Mouse (Mus musculus) forebrain, embryonic 15.5 days (tissue): ENCODE results near the gene Doc2a. TPM values are rescaled to one million over a fixed set of nuclear protein-coding genes. Genes with fewer than 3 reads are reported as not detected.

Source experiments
- ATAC-seq: fragments of 200-750 bp; cut with Nextera tagmentation; replicated peaks from 2 replicates; pipeline ENCODE4 v1.8.0; 2017; ENCODE audit warnings: mild to moderate bottlenecking, moderate TSS enrichment, moderate library complexity
- H3K27ac ChIP-seq: fragments of 300-500 bp; sonication (generic); replicated peaks from 2 replicates; pipeline ENCODE4 v1.5.1; 2015; ENCODE audit warnings: mild to moderate bottlenecking, inconsistent platforms
- H3K27me3 ChIP-seq: fragments of 300-500 bp; sonication (generic); 2 replicates; pipeline ENCODE4 v1.6.1; 2015; ENCODE audit warnings: inconsistent platforms
- H3K36me3 ChIP-seq: fragments of 300-500 bp; sonication (generic); 2 replicates; pipeline ENCODE4 v1.6.1; 2015; ENCODE audit warnings: mild to moderate bottlenecking, inconsistent platforms
- H3K4me1 ChIP-seq: fragments of 300-500 bp; sonication (generic); 2 replicates; pipeline ENCODE4 v1.6.1; 2015; ENCODE audit warnings: inconsistent platforms
- H3K4me2 ChIP-seq: fragments of 300-500 bp; sonication (generic); replicated peaks from 2 replicates; pipeline ENCODE4 v1.6.1; 2015; ENCODE audit warnings: mild to moderate bottlenecking, inconsistent platforms
- H3K4me3 ChIP-seq: fragments of 300-500 bp; sonication (generic); 2 replicates; pipeline ENCODE4 v1.5.1; 2015; ENCODE audit warnings: mild to moderate bottlenecking, inconsistent platforms
- H3K9ac ChIP-seq: fragments of 300-500 bp; sonication (generic); replicated peaks from 2 replicates; pipeline ENCODE4 v1.6.1; 2015; ENCODE audit warnings: mild to moderate bottlenecking, inconsistent platforms
- H3K9me3 ChIP-seq: fragments of 300-500 bp; sonication (generic); 2 replicates; pipeline ENCODE4 v1.6.1; 2016; ENCODE audit warnings: inconsistent platforms
- WGBS: fragments of 180-500 bp; shearing (Covaris S2); methylation state at CpG from one replicate; pipeline ENCODE4 v1.1.7; 2015; ENCODE audit warnings: mixed read lengths; 5-methylcytosine and 5-hydroxymethylcytosine counted together
- polyA plus RNA-seq: library from polyadenylated mRNA; unstranded; fragments of >200 nt; fragmentation: Nextera tagmentation; extraction: Ambion mirVana; gene quantifications from 2 replicates; pipeline ENCODE4 v1.2.1, GENCODE M21; 2015

The Doc2a gene
- polyA plus RNA-seq, 1 experiment from 2014 or later: 9.1 TPM

GRCm38 (mm10) chr7:126825952-126826351 lies 21.3 kb upstream of the Doc2a start:
- Histone ChIP-seq H3K27me3 (no peaks in the 10 kb centered on the region), H3K36me3 (no peaks in the 10 kb centered on the region; the same call in 1 of the 2 replicates), H3K27ac (no peak overlapping the region), H3K9ac (no peak overlapping the region), H3K9me3 (no peaks in the 10 kb centered on the region), H3K4me2 (no peak overlapping the region), H3K4me3 (no peak overlapping the region), H3K4me1 (peaks cover 35% of the 10 kb centered on the region)
- WGBS: 81% methylated on average over 5 of the region's 5 CpGs
- ATAC-seq: no peak

DNA sequence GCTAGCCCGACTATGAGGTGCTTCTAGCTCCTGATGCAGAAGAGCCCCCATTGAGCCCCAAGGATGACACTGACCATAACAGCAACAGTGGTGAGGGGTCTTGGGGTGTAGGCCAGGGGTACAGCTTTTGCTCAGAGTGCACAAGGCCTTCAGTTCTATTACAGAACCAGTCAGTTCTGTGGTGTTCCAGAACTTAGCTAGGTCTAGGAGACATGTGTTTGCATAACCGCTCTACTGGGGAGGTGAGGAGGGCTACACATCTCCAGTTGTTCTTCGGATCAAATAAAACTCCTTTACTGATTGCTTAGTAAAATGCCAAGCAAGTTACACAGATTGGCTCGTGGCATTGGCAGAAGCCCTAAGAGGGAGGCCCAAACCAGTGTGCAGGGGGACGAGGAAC lies 15.7 kb upstream of the Doc2a start, which contains the start of gene 4930451I11Rik:
4930451I11Rik (minus strand) TSS at position 101 of the 400 bp plus-strand sequence.
- no peaks in the 10 kb centered on the region; the same call in 1 of the 2 replicates for H3K36me3 ChIP-seq
- ATAC-seq: no peak
- peaks cover 9% of the 10 kb centered on the region for H3K4me1 ChIP-seq
- H3K4me2 ChIP-seq: peak within 1 kb of the TSS; percentile 57
- no peaks in the 10 kb centered on the region for H3K27me3 ChIP-seq
- 60% methylated on average over 5 of the region's 5 CpGs for WGBS
- no peak within 1 kb of the TSS for H3K27ac ChIP-seq
- peak within 1 kb of the TSS; percentile 38 for H3K4me3 ChIP-seq
- H3K9me3 ChIP-seq: no peaks in the 10 kb centered on the region
- no peak within 1 kb of the TSS for H3K9ac ChIP-seq

- Histone ChIP-seq H3K4me3 (peak overlapping the region; percentile 38), H3K4me1 (peaks cover 9% of the 10 kb centered on the region), H3K9me3 (no peaks in the 10 kb centered on the region), H3K9ac (no peak overlapping the region), H3K27me3 (no peaks in the 10 kb centered on the region), H3K27ac (no peak overlapping the region), H3K36me3 (no peaks in the 10 kb centered on the region; the same call in 1 of the 2 replicates), H3K4me2 (peak overlapping the region; percentile 57)
- WGBS: under 1% methylated on average over 21 of the region's 21 CpGs
- ATAC-seq: peak; percentile 88
Observed at GRCm38 (mm10) chr7:126832036-126832598, 15.1 kb upstream of the Doc2a start.

DNA sequence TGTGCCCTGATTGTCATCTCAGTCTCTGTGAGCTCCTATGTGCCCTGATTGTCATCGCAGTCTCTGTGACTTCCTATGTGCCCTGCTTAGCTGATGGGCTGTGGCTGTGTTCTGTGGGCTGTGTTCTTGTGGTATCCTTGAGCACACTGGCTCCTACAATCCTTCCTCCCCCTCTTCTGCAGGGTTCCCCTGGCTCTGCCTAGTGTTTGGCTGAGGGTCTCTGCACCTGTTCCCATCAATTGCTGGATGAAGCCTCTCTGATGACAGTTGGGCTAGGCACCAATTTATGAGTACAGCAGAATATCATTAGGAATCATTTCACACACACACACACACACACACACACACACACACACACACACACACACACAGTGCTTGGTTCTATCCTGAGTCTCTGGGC lies 13.9 kb upstream of the Doc2a start:
- Histone ChIP-seq H3K27ac (no peak overlapping the region), H3K27me3 (no peaks in the 10 kb centered on the region), H3K36me3 (no peaks in the 10 kb centered on the region; the same call in 1 of the 2 replicates), H3K9ac (no peak overlapping the region), H3K4me2 (no peak overlapping the region), H3K4me3 (no peak overlapping the region), H3K4me1 (peaks cover 9% of the 10 kb centered on the region), H3K9me3 (no peaks in the 10 kb centered on the region)
- ATAC-seq: no peak
- 100% methylated on average over 1 of the region's 1 CpGs for WGBS

- Histone ChIP-seq H3K27ac (no peak overlapping the region), H3K9me3 (no peaks in the 10 kb centered on the region), H3K36me3 (no peaks in the 10 kb centered on the region), H3K27me3 (no peaks in the 10 kb centered on the region; the same call in 1 of the 2 replicates), H3K4me3 (no peak overlapping the region), H3K4me2 (no peak overlapping the region), H3K9ac (no peak overlapping the region), H3K4me1 (peaks cover 11% of the 10 kb centered on the region)
- no peak for ATAC-seq
- 83% methylated on average over 9 of the region's 9 CpGs for WGBS
Observed at GRCm38 (mm10) chr7:126843276-126843675, 3.9 kb upstream of the Doc2a start.

GRCm38 (mm10) chr7:126845516-126845915 lies 1.7 kb upstream of the Doc2a start:
- 14% methylated on average over 2 of the region's 2 CpGs for WGBS
- Histone ChIP-seq H3K36me3 (no peaks in the 10 kb centered on the region), H3K27me3 (peaks cover 4% of the 10 kb centered on the region; the same call in 1 of the 2 replicates), H3K4me3 (no peak overlapping the region), H3K9me3 (no peaks in the 10 kb centered on the region), H3K9ac (no peak overlapping the region), H3K27ac (no peak overlapping the region), H3K4me2 (no peak overlapping the region), H3K4me1 (peaks cover 23% of the 10 kb centered on the region)
- ATAC-seq: no peak

GRCm38 (mm10) chr7:126847421-126848398 lies 494 bp downstream of the Doc2a start:
- Histone ChIP-seq H3K27ac (no peak overlapping the region), H3K36me3 (peaks cover 12% of the 10 kb centered on the region), H3K4me2 (peak overlapping the region; percentile 99), H3K9ac (peak overlapping the region; percentile 64), H3K4me3 (peak overlapping the region; percentile 56), H3K27me3 (peaks cover 4% of the 10 kb centered on the region; the same call in 1 of the 2 replicates), H3K9me3 (no peaks in the 10 kb centered on the region), H3K4me1 (peaks cover 23% of the 10 kb centered on the region)
- ATAC-seq: peak; percentile 51
- under 1% methylated on average over 46 of the region's 74 CpGs for WGBS

GRCm38 (mm10) chr7:126848794-126849193 lies 1.6 kb downstream of the Doc2a start:
- peak overlapping the region; percentile 56 for H3K4me3 ChIP-seq
- ATAC-seq: peak; percentile 30; the same call in 1 of the 2 replicates
- H3K9ac ChIP-seq: peak overlapping the region; percentile 64
- H3K4me2 ChIP-seq: peak overlapping the region; percentile 99
- peaks cover 22% of the 10 kb centered on the region for H3K36me3 ChIP-seq
- peaks cover 23% of the 10 kb centered on the region for H3K4me1 ChIP-seq
- WGBS: 19% methylated on average over 10 of the region's 10 CpGs
- H3K27ac ChIP-seq: no peak overlapping the region; the same call in 1 of the 2 replicates
- peaks cover 4% of the 10 kb centered on the region; the same call in 1 of the 2 replicates for H3K27me3 ChIP-seq
- H3K9me3 ChIP-seq: no peaks in the 10 kb centered on the region

DNA sequence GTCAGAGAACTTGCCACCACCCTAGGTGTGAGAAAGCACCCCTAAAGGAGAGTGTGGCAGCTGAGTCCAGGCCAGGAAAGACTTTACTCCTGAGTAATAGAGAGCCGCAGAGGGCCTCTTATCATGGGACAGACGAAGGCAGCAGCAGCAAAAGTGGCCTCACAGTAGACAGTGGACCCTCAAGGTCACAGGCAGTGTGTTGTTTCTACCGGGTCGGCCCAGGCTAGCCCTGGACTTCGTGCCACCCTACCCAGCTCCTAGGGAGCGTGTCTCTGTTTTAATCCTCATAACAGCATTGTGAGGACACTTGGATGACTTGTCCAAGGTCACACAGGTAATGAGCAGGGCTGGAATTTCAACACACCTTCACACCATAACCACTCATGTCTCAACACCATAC lies 2.9 kb downstream of the Doc2a start:
- H3K27ac ChIP-seq: no peak overlapping the region
- 89% methylated on average over 6 of the region's 6 CpGs for WGBS

DNA sequence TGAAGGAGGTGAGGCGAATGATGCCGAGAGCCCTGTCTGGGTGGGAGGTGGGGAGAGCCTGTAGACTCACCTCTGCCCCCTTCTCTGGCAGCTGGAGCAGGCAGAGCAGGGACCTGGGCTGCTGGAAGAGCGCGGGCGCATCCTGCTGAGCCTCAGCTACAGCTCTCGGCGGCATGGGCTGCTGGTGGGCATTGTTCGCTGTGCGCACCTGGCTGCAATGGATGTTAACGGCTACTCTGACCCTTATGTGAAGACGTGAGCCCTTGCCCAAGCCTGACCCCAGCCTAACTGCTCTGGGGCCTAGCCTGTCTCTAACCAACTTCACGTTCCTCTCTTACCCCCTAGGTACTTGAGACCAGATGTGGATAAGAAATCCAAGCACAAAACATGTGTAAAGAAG lies 4.0 kb downstream of the Doc2a start:
- Histone ChIP-seq H3K36me3 (peaks cover 34% of the 10 kb centered on the region), H3K9ac (no peak overlapping the region)
- no peak for ATAC-seq

More for the DNA sequence above, 2.9 kb downstream of the Doc2a start:
- H3K9ac ChIP-seq: no peak overlapping the region
- H3K4me1 ChIP-seq: peaks cover 23% of the 10 kb centered on the region
- no peak overlapping the region for H3K4me3 ChIP-seq
- no peak for ATAC-seq
- H3K4me2 ChIP-seq: no peak overlapping the region
- peaks cover 4% of the 10 kb centered on the region; the same call in 1 of the 2 replicates for H3K27me3 ChIP-seq
- H3K9me3 ChIP-seq: no peaks in the 10 kb centered on the region
- peaks cover 31% of the 10 kb centered on the region for H3K36me3 ChIP-seq

GRCm38 (mm10) chr7:126853454-126853853 lies 6.2 kb downstream of the Doc2a start:
- Histone ChIP-seq H3K4me3 (no peak overlapping the region), H3K4me2 (no peak overlapping the region), H3K4me1 (peaks cover 10% of the 10 kb centered on the region), H3K27me3 (peaks cover 4% of the 10 kb centered on the region; the same call in 1 of the 2 replicates), H3K36me3 (peaks cover 52% of the 10 kb centered on the region), H3K9ac (no peak overlapping the region), H3K9me3 (no peaks in the 10 kb centered on the region), H3K27ac (no peak overlapping the region)
- ATAC-seq: no peak
- WGBS: 82% methylated on average over 5 of the region's 5 CpGs

More for the DNA sequence above, 4.0 kb downstream of the Doc2a start:
- Histone ChIP-seq H3K27me3 (peaks cover 4% of the 10 kb centered on the region; the same call in 1 of the 2 replicates), H3K4me1 (peaks cover 23% of the 10 kb centered on the region), H3K4me2 (no peak overlapping the region), H3K4me3 (no peak overlapping the region), H3K9me3 (no peaks in the 10 kb centered on the region), H3K27ac (no peak overlapping the region)
- WGBS: 39% methylated on average over 12 of the region's 12 CpGs

GRCm38 (mm10) chr7:126855641-126856040 lies 8.4 kb downstream of the Doc2a start:
- Histone ChIP-seq H3K4me1 (peaks cover under 1% of the 10 kb centered on the region), H3K4me2 (no peak overlapping the region), H3K36me3 (peaks cover 58% of the 10 kb centered on the region), H3K27me3 (no peaks in the 10 kb centered on the region), H3K9ac (no peak overlapping the region), H3K4me3 (no peak overlapping the region), H3K9me3 (no peaks in the 10 kb centered on the region), H3K27ac (no peak overlapping the region)
- 65% methylated on average over 3 of the region's 3 CpGs for WGBS
- no peak for ATAC-seq
